Mouse (Mus musculus): ENCODE measurements around the gene Gstz1.
"Not testable (repeated sequence)": the region's sequence is repeated elsewhere in the genome, so short reads cannot be mapped to it uniquely, and the experiment has no call there.

Gene Gstz1

GRCm38 (mm10) chr12:87158099-87158498, 11.1 kb downstream of the Gstz1 start:
- no peak for DNase-seq (ENCODE audit: low read depth, low spot score)

GRCm38 (mm10) chr12:87160310-87160709, 13.3 kb downstream of the Gstz1 start:
- no peak for DNase-seq (ENCODE audit: low read depth, low spot score)

GRCm38 (mm10) chr12:87160815-87161214, 13.8 kb downstream of the Gstz1 start:
- no peak for DNase-seq (ENCODE audit: low read depth, low spot score)

GRCm38 (mm10) chr12:87175194-87175946, 28.4 kb downstream of the Gstz1 start:
- no peak for DNase-seq (ENCODE audit: low read depth, low spot score)

GRCm38 (mm10) chr12:87177631-87178030, 30.7 kb downstream of the Gstz1 start:
- DNase-seq (ENCODE audit: low read depth, low spot score): no peak

GRCm38 (mm10) chr12:87193008-87193407, 46.0 kb downstream of the Gstz1 start:
- no peak for DNase-seq (ENCODE audit: low read depth, low spot score)

- no peak for DNase-seq (ENCODE audit: low read depth, low spot score)
These were observed 48.1 kb downstream of the Gstz1 start for GRCm38 (mm10) chr12:87195069-87195468.

- no peak for DNase-seq (ENCODE audit: low read depth, low spot score)
These were observed 49.3 kb downstream of the Gstz1 start for GRCm38 (mm10) chr12:87196310-87196709.

- DNase-seq (ENCODE audit: low read depth, low spot score): no peak
These were observed 51.8 kb downstream of the Gstz1 start for GRCm38 (mm10) chr12:87198792-87199191.

- no peak for DNase-seq (ENCODE audit: low read depth, low spot score)
These were observed 52.4 kb downstream of the Gstz1 start, which contains the start of gene Samd15 for GRCm38 (mm10) chr12:87199206-87199972. Gene Samd15, plus strand, starts transcription at chr12:87199723.

- no peak for DNase-seq (ENCODE audit: low read depth, low spot score)
These were observed 53.1 kb downstream of the Gstz1 start, which contains the start of gene Tmed8 for GRCm38 (mm10) chr12:87199973-87200586. Gene Tmed8, minus strand, starts transcription at chr12:87200454.

GRCm38 (mm10) chr12:87201694-87202093, 54.7 kb downstream of the Gstz1 start:
- DNase-seq (ENCODE audit: low read depth, low spot score): no peak

- not testable (repeated sequence) for DNase-seq (ENCODE audit: low read depth, low spot score)
These were observed 58.8 kb downstream of the Gstz1 start for GRCm38 (mm10) chr12:87205789-87206188.

- no peak for DNase-seq (ENCODE audit: low read depth, low spot score)
These were observed 66.1 kb downstream of the Gstz1 start for GRCm38 (mm10) chr12:87212844-87213606.
